Mouse (Mus musculus) G1E (cell line): ENCODE data around the gene Acsl1.

Experiments
- CTCF ChIP-seq: IDR thresholded peaks from 2 replicates; pipeline ENCODE4 v1.5.1; 2012; ENCODE audit warnings: low read depth, low read length, inconsistent platforms, mixed read lengths
- GATA1 ChIP-seq: IDR thresholded peaks from 2 replicates; pipeline ENCODE4 v1.6.1; 2012; ENCODE audit warnings: borderline replicate concordance, low read length, inconsistent platforms, mixed read lengths
- GATA2 ChIP-seq: IDR thresholded peaks from 2 replicates; pipeline ENCODE4 v1.6.1; 2012; ENCODE audit warnings: low read depth, low read length, inconsistent platforms, borderline replicate concordance
- TAL1 ChIP-seq: conservative IDR thresholded peaks from 2 replicates; pipeline ENCODE4 v1.6.1; 2012; ENCODE audit warnings: low read depth, low read length, inconsistent platforms, mixed read lengths

DNA sequence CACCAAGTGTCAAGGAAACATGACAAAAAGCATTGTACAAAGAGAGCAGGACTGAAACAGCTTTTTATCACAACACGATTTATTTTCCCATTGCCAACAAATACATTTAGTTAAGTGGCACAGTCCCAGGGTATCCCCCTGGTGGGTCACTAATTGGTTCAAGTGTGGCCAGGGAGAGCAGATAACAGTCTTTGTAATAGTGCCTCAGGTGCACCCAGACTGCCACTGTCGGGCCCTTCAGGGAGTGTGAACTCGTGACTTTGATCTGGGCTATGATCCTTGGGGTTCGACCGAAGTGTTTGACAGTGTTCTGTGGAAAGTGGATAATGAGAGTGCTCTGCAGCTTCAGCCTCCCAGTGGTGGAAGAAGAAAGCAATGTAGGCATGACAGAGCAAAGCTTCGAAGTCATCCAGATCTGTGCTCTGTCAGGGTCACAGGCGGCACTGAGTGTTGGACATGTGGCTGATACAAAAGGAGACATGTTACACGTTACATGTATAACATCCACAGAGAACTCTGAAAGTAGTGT is 21.1 kb upstream of the Acsl1 start:
- no peak for TF ChIP-seq GATA2
- no peak for TF ChIP-seq CTCF
- no peak for TF ChIP-seq GATA1
- TF ChIP-seq TAL1, result no peak
